Comparison of ENCODE assay signal across 14 mouse cellular contexts in genomic region chr15:81079255-81079654, GRCm38 (mm10).
"Had no signal": no experiment of that assay in that cellular context is flagged by ENCODE, and none has a peak within 500 bp of the region (broad histone marks: within the 10 kb centered on the region; RNA-seq: fewer than 3 reads in every experiment).

No protein-coding gene starts in this region.

- H3K4me3 ChIP-seq: midbrain, embryonic 10.5 days; midbrain, embryonic 12.5 days; neural tube, embryonic 12.5 days; stomach, embryonic 15.5 days had no signal

- H3K27me3 ChIP-seq: midbrain, embryonic 12.5 days; neural tube, embryonic 12.5 days; stomach, embryonic 15.5 days had no signal

- H3K27ac ChIP-seq: midbrain, embryonic 10.5 days; midbrain, embryonic 12.5 days; neural tube, embryonic 12.5 days; stomach, embryonic 15.5 days had no signal

- H3K4me2 ChIP-seq: lung, embryonic 14.5 days; midbrain, embryonic 12.5 days; neural tube, embryonic 12.5 days; stomach, embryonic 15.5 days had no signal

- H3K4me1 ChIP-seq: midbrain, embryonic 10.5 days; midbrain, embryonic 12.5 days had no signal

- DNase-seq: lung, adult 18-20 months; lung, embryonic 14.5 days; lung, postnatal 10 days; lung, postnatal 4 days; midbrain, embryonic 14.5 days; right cerebral cortex, postnatal 14 days; thymus, adult 18-20 months; thymus, postnatal 14 days; thymus, postnatal 36 days had no signal

- H3K9me3 ChIP-seq: midbrain, embryonic 10.5 days; midbrain, embryonic 12.5 days; neural tube, embryonic 12.5 days; stomach, embryonic 15.5 days had no signal

- ATAC-seq: midbrain, embryonic 16.5 days had no signal

- H3K36me3 ChIP-seq: midbrain, embryonic 10.5 days; midbrain, embryonic 12.5 days; neural tube, embryonic 12.5 days; stomach, embryonic 15.5 days had no signal
